Mouse (Mus musculus) intestine, postnatal 0 days (tissue): ENCODE data around the gene Igfbp7. TPM values are rescaled to one million over a fixed set of nuclear protein-coding genes. Genes with fewer than 3 reads are reported as not detected.

Experiments
- ATAC-seq: fragments of 200-750 bp; cut with Nextera tagmentation; 2 replicates; pipeline ENCODE4 v1.8.0; 2017; ENCODE audit warnings: mild to moderate bottlenecking, moderate TSS enrichment, moderate library complexity
- H3K27ac ChIP-seq: fragments of 300-500 bp; sonication (generic); 2 replicates; pipeline ENCODE4 v1.5.1; 2014; ENCODE audit warnings: mild to moderate bottlenecking, low read depth, low read length, moderate library complexity
- H3K27me3 ChIP-seq: fragments of 300-500 bp; sonication (generic); replicated peaks from 2 replicates; pipeline ENCODE4 v1.6.1; 2014; ENCODE audit warnings: low read length, mixed read lengths; ENCODE audit not compliant: control insufficient read depth, insufficient read depth
- H3K36me3 ChIP-seq: fragments of 300-500 bp; sonication (generic); 2 replicates; pipeline ENCODE4 v1.6.1; 2014; ENCODE audit warnings: mild to moderate bottlenecking, moderate library complexity; ENCODE audit not compliant: control insufficient read depth, insufficient read depth
- H3K4me1 ChIP-seq: fragments of 300-500 bp; sonication (generic); replicated peaks from 2 replicates; pipeline ENCODE4 v1.6.1; 2014; ENCODE audit warnings: antibody characterized with exemption, low read length, mixed read lengths; ENCODE audit not compliant: control insufficient read depth, insufficient read depth
- H3K4me2 ChIP-seq: fragments of 300-500 bp; sonication (generic); replicated peaks from 2 replicates; pipeline ENCODE4 v1.6.1; 2014; ENCODE audit warnings: low read depth, mild to moderate bottlenecking, moderate library complexity
- H3K4me3 ChIP-seq: fragments of 300-500 bp; sonication (generic); 2 replicates; pipeline ENCODE4 v1.5.1; 2014; ENCODE audit warnings: low read depth, low read length
- H3K9ac ChIP-seq: fragments of 300-500 bp; sonication (generic); 2 replicates; pipeline ENCODE4 v1.6.1; 2014; ENCODE audit warnings: mild to moderate bottlenecking, low read depth, low read length
- H3K9me3 ChIP-seq: fragments of 300-500 bp; sonication (generic); 2 replicates; pipeline ENCODE4 v1.6.1; 2016; ENCODE audit warnings: mixed run types; ENCODE audit not compliant: control insufficient read depth
- CTCF ChIP-seq: sonication (generic); IDR thresholded peaks from 2 replicates; pipeline ENCODE4 v1.5.1; 2016; ENCODE audit warnings: low read depth, mild to moderate bottlenecking, control low read depth, antibody characterized with exemption, moderate library complexity
- WGBS: fragments of 180-500 bp; shearing (Covaris S2); extraction: QIAGEN DNeasy Blood & Tissue Kit; methylation state at CpG from one replicate; pipeline ENCODE4 v1.1.7; 2014; 5-methylcytosine and 5-hydroxymethylcytosine counted together
- polyA plus RNA-seq: library from polyadenylated mRNA; unstranded; fragments of >200 nt; fragmentation: Nextera tagmentation; extraction: Ambion mirVana; gene quantifications from 2 replicates; pipeline ENCODE4 v1.2.1, GENCODE M21; 2015

Gene Igfbp7
- polyA plus RNA-seq, 1 experiment from 2014 or later: 255 TPM

DNA sequence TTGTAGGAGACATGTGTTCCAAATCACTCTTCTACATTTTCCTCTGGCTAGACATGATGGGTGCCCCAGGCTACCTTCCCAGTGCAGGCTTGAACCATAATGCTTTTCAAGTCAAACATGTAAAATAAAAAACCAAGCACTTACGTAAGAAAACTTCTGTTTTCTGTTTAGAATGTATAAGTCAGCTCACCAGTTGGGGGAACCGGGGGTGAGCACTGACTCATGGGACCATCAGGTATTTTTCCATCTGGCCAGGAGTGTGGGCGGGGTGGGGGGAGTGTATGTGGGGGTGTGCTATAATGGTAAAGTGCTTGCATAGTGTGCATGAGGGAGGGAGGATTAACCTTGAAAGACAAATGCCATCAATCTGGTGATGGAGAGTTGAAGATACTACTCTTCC is 29.8 kb downstream of the Igfbp7 start:
- Histone ChIP-seq H3K4me3 (no peak overlapping the region), H3K4me1 (no peaks in the 10 kb centered on the region), H3K9me3 (no peaks in the 10 kb centered on the region), H3K4me2 (no peak overlapping the region), H3K27ac (no peak overlapping the region), H3K27me3 (no peaks in the 10 kb centered on the region), H3K9ac (no peak overlapping the region), H3K36me3 (no peaks in the 10 kb centered on the region; the same call in 1 of the 2 replicates)
- no peak for ATAC-seq
- no peak for TF ChIP-seq CTCF
- WGBS: 83% methylated on average over 3 of the region's 3 CpGs

DNA sequence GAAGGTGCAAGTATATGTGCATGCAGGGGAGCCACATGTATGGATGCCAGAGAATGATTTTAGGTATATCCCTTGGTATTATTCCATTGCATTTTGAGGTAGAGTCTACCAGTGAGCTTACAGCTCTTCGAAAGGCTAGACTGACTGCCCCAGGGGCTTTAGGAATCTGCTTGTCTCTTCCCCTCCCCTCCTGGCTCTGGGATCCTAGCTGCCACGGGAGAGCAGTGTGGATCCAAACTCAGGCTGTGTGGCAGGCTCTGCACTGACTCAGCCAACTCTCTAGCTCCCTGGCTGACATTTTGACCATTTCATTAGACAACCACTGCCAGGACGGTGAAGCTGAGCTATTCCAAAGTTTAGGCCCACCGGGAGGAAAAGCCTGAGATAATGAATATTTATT is 32.3 kb downstream of the Igfbp7 start:
- TF ChIP-seq CTCF: no peak

DNA sequence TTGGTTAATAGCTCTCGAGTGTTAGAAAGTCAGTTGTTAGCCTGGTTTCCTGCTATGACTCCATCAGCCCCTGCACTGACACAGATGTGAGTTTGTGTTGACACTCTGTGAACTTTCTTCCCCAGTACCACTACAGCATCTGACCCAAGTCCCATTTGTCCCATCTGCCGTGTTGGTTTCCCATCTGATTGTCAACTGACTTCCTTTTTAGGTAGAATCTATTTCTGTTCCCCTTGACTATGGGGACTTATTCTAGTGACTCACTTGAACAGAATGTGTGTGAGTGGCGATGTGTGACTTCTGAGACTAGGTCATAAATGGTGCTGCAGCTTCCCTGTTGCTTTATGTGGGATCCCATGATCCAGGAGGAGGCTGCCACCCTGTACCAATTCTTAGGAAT is 32.9 kb downstream of the Igfbp7 start:
- 57% methylated on average over 3 of the region's 3 CpGs for WGBS
- H3K27ac ChIP-seq: no peak overlapping the region

More for the DNA sequence above, 32.3 kb downstream of the Igfbp7 start:
- H3K4me2 ChIP-seq: no peak overlapping the region
- ATAC-seq: no peak
- H3K4me3 ChIP-seq: no peak overlapping the region
- no peak overlapping the region for H3K9ac ChIP-seq
- no peaks in the 10 kb centered on the region for H3K9me3 ChIP-seq
- no peaks in the 10 kb centered on the region; the same call in 1 of the 2 replicates for H3K36me3 ChIP-seq
- H3K27me3 ChIP-seq: no peaks in the 10 kb centered on the region
- no peaks in the 10 kb centered on the region for H3K4me1 ChIP-seq
- 73% methylated on average over 4 of the region's 4 CpGs for WGBS
- H3K27ac ChIP-seq: no peak overlapping the region

DNA sequence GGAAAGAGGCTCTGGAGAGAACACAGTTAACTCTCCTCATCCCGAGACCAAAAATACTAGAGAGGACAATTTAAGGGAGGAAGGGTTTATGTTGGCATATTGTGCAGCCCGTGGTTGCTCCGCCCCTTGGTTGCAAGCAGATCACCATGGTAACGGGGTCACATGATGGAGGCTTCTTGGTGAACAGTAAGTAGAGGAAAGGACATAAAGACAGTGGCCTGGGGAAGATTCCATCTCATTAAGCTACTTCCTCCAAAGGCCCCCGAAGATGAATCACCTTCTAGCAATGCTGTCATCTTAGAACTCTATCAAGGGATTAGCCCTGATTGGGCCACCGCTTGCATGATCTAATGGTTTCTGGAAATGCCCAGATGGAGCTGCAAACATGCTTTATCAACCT is 35.1 kb downstream of the Igfbp7 start:
- WGBS: 70% methylated on average over 6 of the region's 6 CpGs
- Histone ChIP-seq H3K27me3 (no peaks in the 10 kb centered on the region), H3K9ac (no peak overlapping the region), H3K36me3 (no peaks in the 10 kb centered on the region; the same call in 1 of the 2 replicates), H3K9me3 (no peaks in the 10 kb centered on the region), H3K27ac (no peak overlapping the region; the same call in 1 of the 2 replicates), H3K4me3 (no peak overlapping the region), H3K4me2 (no peak overlapping the region), H3K4me1 (no peaks in the 10 kb centered on the region)
- ATAC-seq: no peak
- no peak for TF ChIP-seq CTCF

More for the DNA sequence above, 32.9 kb downstream of the Igfbp7 start:
- H3K27me3 ChIP-seq: no peaks in the 10 kb centered on the region
- H3K4me2 ChIP-seq: no peak overlapping the region
- no peaks in the 10 kb centered on the region for H3K4me1 ChIP-seq
- no peaks in the 10 kb centered on the region; the same call in 1 of the 2 replicates for H3K36me3 ChIP-seq
- H3K4me3 ChIP-seq: no peak overlapping the region
- TF ChIP-seq CTCF: no peak
- ATAC-seq: no peak
- no peaks in the 10 kb centered on the region for H3K9me3 ChIP-seq
- no peak overlapping the region for H3K9ac ChIP-seq

DNA sequence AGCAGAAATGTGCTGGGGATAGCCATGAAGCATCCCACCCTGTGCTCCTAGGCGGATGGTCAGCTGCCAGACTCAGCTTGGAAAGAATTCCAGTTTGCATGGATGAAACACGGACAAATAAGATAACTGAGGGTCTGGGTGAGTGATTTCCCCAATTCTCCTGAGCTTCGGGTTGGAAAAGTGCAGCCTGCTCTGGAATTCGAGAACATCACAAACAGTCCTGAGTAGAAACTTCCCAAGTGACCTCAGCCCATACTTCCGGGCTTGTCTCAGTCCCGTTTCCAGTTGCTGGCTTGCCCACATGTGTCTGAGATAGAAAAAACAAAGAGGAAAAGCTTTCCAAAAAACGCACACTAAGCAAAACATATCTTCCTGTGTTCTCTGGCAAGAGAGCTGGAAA is 35.6 kb downstream of the Igfbp7 start:
- 61% methylated on average over 7 of the region's 7 CpGs for WGBS
- ATAC-seq: no peak

DNA sequence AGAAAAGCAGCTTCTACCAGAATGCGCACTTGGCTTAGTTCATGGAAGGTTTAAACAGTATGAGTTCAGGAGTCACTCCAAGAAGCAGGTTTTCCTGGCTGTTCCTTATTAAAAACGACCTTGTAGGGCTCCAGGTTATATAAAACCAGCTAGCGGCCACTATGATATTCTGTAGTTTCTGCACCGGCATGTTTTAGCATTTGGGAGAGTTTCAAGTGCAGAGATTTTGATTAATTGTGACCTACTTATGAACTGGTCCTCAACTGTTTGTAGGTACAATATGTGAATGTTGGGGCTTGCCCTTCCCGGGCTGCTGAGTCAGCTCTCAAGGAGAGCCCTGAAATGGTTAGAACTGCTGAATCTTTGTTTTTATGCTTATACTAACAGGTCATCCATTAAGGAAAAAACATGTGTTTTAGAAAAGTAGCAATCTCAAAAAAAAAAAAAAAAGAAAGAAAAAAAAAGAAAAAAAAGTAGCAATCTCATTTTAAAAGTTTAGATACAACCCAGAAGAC is 37.4 kb downstream of the Igfbp7 start:
- no peak for TF ChIP-seq CTCF
- Histone ChIP-seq H3K27ac (no peak overlapping the region), H3K9me3 (no peaks in the 10 kb centered on the region), H3K36me3 (no peaks in the 10 kb centered on the region; the same call in 1 of the 2 replicates), H3K4me3 (no peak overlapping the region), H3K27me3 (no peaks in the 10 kb centered on the region), H3K9ac (no peak overlapping the region), H3K4me2 (no peak overlapping the region), H3K4me1 (no peaks in the 10 kb centered on the region)
- ATAC-seq: no peak
- 80% methylated on average over 5 of the region's 5 CpGs for WGBS

More for the DNA sequence above, 35.6 kb downstream of the Igfbp7 start:
- H3K4me3 ChIP-seq: no peak overlapping the region
- H3K27ac ChIP-seq: no peak overlapping the region; the same call in none of the 2 replicates
- H3K9ac ChIP-seq: no peak overlapping the region
- TF ChIP-seq CTCF: no peak
- no peak overlapping the region for H3K4me2 ChIP-seq
- H3K36me3 ChIP-seq: no peaks in the 10 kb centered on the region; the same call in 1 of the 2 replicates
- H3K4me1 ChIP-seq: no peaks in the 10 kb centered on the region
- H3K9me3 ChIP-seq: no peaks in the 10 kb centered on the region
- no peaks in the 10 kb centered on the region for H3K27me3 ChIP-seq
